Mouse (Mus musculus) liver, embryonic 15.5 days (tissue): ENCODE results near the gene Pglyrp3. TPM values are rescaled to one million over a fixed set of nuclear protein-coding genes. Genes with fewer than 3 reads are reported as not detected.
"Not testable (repeated sequence)": the region's sequence is repeated elsewhere in the genome, so short reads cannot be mapped to it uniquely, and the experiment has no call there.

Experiments
- ATAC-seq: fragments of 200-750 bp; cut with Nextera tagmentation; 2 replicates; pipeline ENCODE4 v1.8.0; 2017; ENCODE audit warnings: moderate number of reproducible peaks, mild to moderate bottlenecking, moderate library complexity; ENCODE audit not compliant: insufficient read depth
- H3K27ac ChIP-seq: fragments of 300-500 bp; sonication (generic); replicated peaks from 2 replicates; pipeline ENCODE4 v1.5.1; 2015; ENCODE audit warnings: mild to moderate bottlenecking, inconsistent platforms
- H3K27me3 ChIP-seq: fragments of 300-500 bp; sonication (generic); 2 replicates; pipeline ENCODE4 v1.6.1; 2015; ENCODE audit warnings: mild to moderate bottlenecking, inconsistent platforms
- H3K36me3 ChIP-seq: fragments of 300-500 bp; sonication (generic); replicated peaks from 2 replicates; pipeline ENCODE4 v1.6.1; 2015; ENCODE audit warnings: moderate library complexity, mild to moderate bottlenecking, inconsistent platforms
- H3K4me1 ChIP-seq: fragments of 300-500 bp; sonication (generic); replicated peaks from 2 replicates; pipeline ENCODE4 v1.6.1; 2015; ENCODE audit warnings: inconsistent platforms
- H3K4me2 ChIP-seq: fragments of 300-500 bp; sonication (generic); 2 replicates; pipeline ENCODE4 v1.6.1; 2015; ENCODE audit warnings: moderate library complexity, mild to moderate bottlenecking, inconsistent platforms
- H3K4me3 ChIP-seq: fragments of 300-500 bp; sonication (generic); replicated peaks from 2 replicates; pipeline ENCODE4 v1.5.1; 2015; ENCODE audit warnings: mild to moderate bottlenecking, inconsistent platforms
- H3K9ac ChIP-seq: fragments of 300-500 bp; sonication (generic); 2 replicates; pipeline ENCODE4 v1.6.1; 2015; ENCODE audit warnings: moderate library complexity, mild to moderate bottlenecking, inconsistent platforms
- H3K9me3 ChIP-seq: fragments of 300-500 bp; sonication (generic); replicated peaks from 2 replicates; pipeline ENCODE4 v1.6.1; 2016; ENCODE audit warnings: inconsistent platforms
- WGBS: fragments of 180-500 bp; shearing (Covaris S2); methylation state at CpG from one replicate; pipeline ENCODE4 v1.1.7; 2015; ENCODE audit warnings: mixed read lengths; ENCODE audit not compliant: insufficient replicate concordance; 5-methylcytosine and 5-hydroxymethylcytosine counted together
- microRNA-seq: library from miRNA; unstranded; fragments of <30 nt; microRNA quantifications from one replicate; pipeline ENCODE4, GENCODE M21; 2016
- polyA plus RNA-seq: library from polyadenylated mRNA; unstranded; fragments of >200 nt; fragmentation: Nextera tagmentation; extraction: Ambion mirVana; gene quantifications from 2 replicates; pipeline ENCODE4 v1.2.1, GENCODE M21; 2015

Pglyrp3 gene
- polyA plus RNA-seq, result not detected in 2 replicates

DNA sequence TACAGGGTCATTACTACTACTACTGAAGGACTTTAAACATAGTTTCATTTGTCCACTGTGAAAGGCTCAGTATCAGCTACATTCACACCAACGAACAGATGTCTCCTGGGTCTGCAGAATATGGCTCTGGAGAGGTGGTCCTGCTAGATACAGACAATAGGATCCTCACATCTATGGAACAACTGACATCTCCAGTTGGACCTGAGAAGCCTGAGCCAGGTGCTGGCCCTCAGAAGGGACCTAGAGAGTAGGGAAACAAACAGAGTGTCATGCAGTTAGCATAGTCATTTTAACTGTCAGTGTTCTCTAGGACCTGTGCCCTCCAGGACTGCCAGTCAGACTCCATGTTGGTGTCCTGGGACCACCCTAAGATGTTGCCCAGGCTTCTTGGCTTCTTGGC, at the start of gene Pglyrp3:
Pglyrp3 (plus strand) TSS at position 301 of the 400 bp plus-strand sequence.
- no peaks in the 10 kb centered on the region for H3K27me3 ChIP-seq
- no peak within 1 kb of the TSS for H3K4me2 ChIP-seq
- no peaks in the 10 kb centered on the region for H3K9me3 ChIP-seq
- H3K9ac ChIP-seq, result no peak within 1 kb of the TSS
- H3K4me1 ChIP-seq, result no peaks in the 10 kb centered on the region
- no peaks in the 10 kb centered on the region for H3K36me3 ChIP-seq
- no peak within 1 kb of the TSS for H3K27ac ChIP-seq
- WGBS, result 40% methylated on average over 1 of the region's 1 CpGs
- no peak for ATAC-seq
- H3K4me3 ChIP-seq, result no peak within 1 kb of the TSS

GRCm38 (mm10) chr3:92011001-92011400, 3.4 kb upstream of the Pglyrp3 start:
- Histone ChIP-seq H3K27me3 (no peaks in the 10 kb centered on the region), H3K36me3 (no peaks in the 10 kb centered on the region), H3K27ac (no peak overlapping the region), H3K9me3 (no peaks in the 10 kb centered on the region), H3K9ac (no peak overlapping the region), H3K4me2 (no peak overlapping the region), H3K4me1 (no peaks in the 10 kb centered on the region), H3K4me3 (no peak overlapping the region)
- 56% methylated on average over 1 of the region's 1 CpGs for WGBS
- ATAC-seq, result no peak

DNA sequence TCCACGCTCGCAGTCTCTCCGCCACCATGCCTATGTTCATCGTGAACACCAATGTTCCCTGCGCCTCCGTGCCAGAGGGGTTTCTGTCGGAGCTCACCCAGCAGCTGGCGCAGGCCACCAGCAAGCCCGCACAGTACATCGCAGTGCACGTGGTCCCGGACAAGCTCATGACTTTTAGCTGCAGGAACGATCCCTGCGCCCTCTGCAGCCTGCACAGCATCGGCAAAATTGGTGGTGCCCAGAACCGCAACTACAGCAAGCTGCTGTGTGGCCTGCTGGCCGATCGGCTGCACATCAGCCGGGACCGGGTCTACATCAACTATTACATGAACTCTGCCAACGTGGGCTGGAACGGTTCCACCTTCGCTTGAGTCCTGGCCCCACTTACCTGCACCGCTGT, 10.2 kb downstream of the Pglyrp3 start:
- WGBS, result 60% methylated on average over 24 of the region's 24 CpGs
- H3K4me2 ChIP-seq, result not testable (repeated sequence)

DNA sequence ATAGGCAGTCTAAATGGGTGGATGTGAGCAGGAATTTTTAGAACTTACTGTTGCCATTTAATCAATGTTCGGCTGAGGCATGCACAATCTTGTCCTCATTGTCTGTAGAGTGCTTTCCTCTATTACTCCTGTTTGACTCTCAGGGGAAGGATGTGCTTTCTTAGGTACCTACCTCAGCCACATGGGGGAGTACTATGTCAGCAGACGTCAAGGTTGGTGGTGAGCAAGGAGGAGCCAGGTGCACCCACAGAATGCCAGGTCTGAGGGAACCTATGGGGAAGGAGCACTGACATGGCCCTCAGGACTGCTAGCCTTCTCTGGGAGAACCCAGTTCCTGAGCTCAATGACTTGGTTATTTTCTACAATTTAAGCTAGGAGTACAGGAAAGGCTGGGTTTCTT, 18.8 kb downstream of the Pglyrp3 start:
- Histone ChIP-seq H3K4me3 (no peak overlapping the region), H3K4me1 (no peaks in the 10 kb centered on the region), H3K9me3 (no peaks in the 10 kb centered on the region), H3K27ac (no peak overlapping the region), H3K9ac (no peak overlapping the region), H3K4me2 (no peak overlapping the region), H3K27me3 (no peaks in the 10 kb centered on the region), H3K36me3 (no peaks in the 10 kb centered on the region)
- no peak for ATAC-seq
- WGBS, result 36% methylated on average over 2 of the region's 2 CpGs

More for the DNA sequence above, 10.2 kb downstream of the Pglyrp3 start:
- not testable (repeated sequence) for H3K27me3 ChIP-seq, H3K27ac ChIP-seq, H3K4me3 ChIP-seq, H3K4me1 ChIP-seq, ATAC-seq, H3K36me3 ChIP-seq, H3K9ac ChIP-seq, H3K9me3 ChIP-seq

- no peak overlapping the region for H3K4me2 ChIP-seq
- H3K9me3 ChIP-seq, result no peaks in the 10 kb centered on the region
- H3K27ac ChIP-seq, result no peak overlapping the region
- no peaks in the 10 kb centered on the region for H3K4me1 ChIP-seq
- H3K27me3 ChIP-seq, result no peaks in the 10 kb centered on the region
- no peak overlapping the region for H3K4me3 ChIP-seq
- no peaks in the 10 kb centered on the region for H3K36me3 ChIP-seq
- no peak overlapping the region for H3K9ac ChIP-seq
- WGBS, result 41% methylated on average over 1 of the region's 1 CpGs
- no peak for ATAC-seq
Measured at GRCm38 (mm10) chr3:92033892-92034291, 19.5 kb downstream of the Pglyrp3 start.

GRCm38 (mm10) chr3:92050382-92051054, 36.1 kb downstream of the Pglyrp3 start:
- H3K4me3 ChIP-seq, result no peak overlapping the region
- no peak overlapping the region for H3K4me2 ChIP-seq
- H3K4me1 ChIP-seq, result no peaks in the 10 kb centered on the region
- no peak overlapping the region for H3K9ac ChIP-seq
- H3K27ac ChIP-seq, result no peak overlapping the region
- ATAC-seq, result no peak
- 44% methylated on average over 6 of the region's 6 CpGs for WGBS
- H3K36me3 ChIP-seq, result no peaks in the 10 kb centered on the region
- H3K27me3 ChIP-seq, result no peaks in the 10 kb centered on the region
- H3K9me3 ChIP-seq, result no peaks in the 10 kb centered on the region

DNA sequence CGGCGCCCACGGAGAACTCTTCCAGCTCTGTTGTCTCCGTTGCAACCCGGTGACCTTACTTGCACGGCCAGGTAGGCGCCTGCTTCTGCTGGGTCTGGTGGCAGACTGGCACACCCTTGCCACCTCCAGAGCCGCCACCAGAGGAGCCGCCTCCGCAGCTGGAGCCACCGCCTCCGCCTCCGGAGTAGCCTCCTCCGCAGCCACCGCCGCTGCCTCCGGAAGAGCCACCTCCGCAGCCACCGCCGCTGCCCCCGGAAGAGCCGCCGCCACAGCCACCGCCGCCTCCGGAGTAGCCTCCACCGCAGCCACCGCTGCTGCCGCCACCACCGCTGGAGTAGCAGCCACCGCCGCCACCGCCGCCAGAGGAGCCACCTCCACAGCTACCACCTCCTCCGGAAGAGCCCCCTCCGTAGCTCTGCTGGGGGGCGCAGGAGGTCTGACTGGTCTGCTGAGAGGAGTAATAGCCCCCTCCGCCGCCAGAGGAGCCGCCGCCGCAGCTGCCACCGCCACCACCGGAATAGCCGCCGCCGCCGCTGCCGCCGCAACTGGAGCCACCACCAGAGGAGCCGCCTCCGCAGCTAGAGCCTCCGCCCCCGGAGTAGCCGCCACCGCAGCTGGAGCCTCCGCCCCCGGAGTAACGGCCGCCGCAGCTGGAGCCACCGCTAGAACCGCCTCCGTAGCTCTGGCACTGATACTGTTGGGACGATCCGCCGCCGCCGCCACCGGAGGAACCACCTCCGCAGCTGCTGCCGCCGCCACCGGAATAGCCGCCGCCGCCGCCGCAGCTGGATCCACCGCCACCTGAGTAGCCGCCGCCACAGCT, 66.3 kb downstream of the Pglyrp3 start:
- Histone ChIP-seq H3K4me1 (no peaks in the 10 kb centered on the region), H3K36me3 (no peaks in the 10 kb centered on the region), H3K4me2 (peak overlapping the region; percentile 75), H3K27me3 (peaks cover 68% of the 10 kb centered on the region), H3K9ac (no peak overlapping the region), H3K27ac (no peak overlapping the region), H3K4me3 (peak overlapping the region; percentile 57), H3K9me3 (no peaks in the 10 kb centered on the region)
- peak; percentile 28; the same call in 1 of the 2 replicates for ATAC-seq
- under 1% methylated on average over 75 of the region's 82 CpGs for WGBS

Small RNA genes within 50 kb of the gene (microRNA-seq; reads per million reads assigned to microRNA genes)
- gene Gm23697 (not detected), gene Gm25145 (not detected)

Other genes with a start within 250 kb of the Pglyrp3 start
- gene Lor, start 68.6 kb downstream of the Pglyrp3 start, polyA plus RNA-seq, result 0.39 TPM in 1 of 2 replicates, not detected in the other
- gene Prr9, start 109.4 kb downstream of the Pglyrp3 start, polyA plus RNA-seq, result not detected in 2 replicates
- gene Lelp1, start 128.2 kb downstream of the Pglyrp3 start, polyA plus RNA-seq, result not detected in 2 replicates
- not detected in 2 replicates for gene Sprr2a1, start 201.2 kb downstream of the Pglyrp3 start, polyA plus RNA-seq
- 0.30 and 0.44 TPM in 2 replicates for gene Sprr2a2, start 201.3 kb downstream of the Pglyrp3 start, polyA plus RNA-seq